Mouse (Mus musculus) adrenal gland, postnatal 14 days (tissue): ENCODE results near the gene Ntn5. TPM values are rescaled to one million over a fixed set of nuclear protein-coding genes. Genes with fewer than 3 reads are reported as not detected.
"Not testable (repeated sequence)": the region's sequence is repeated elsewhere in the genome, so short reads cannot be mapped to it uniquely, and the experiment has no call there.

ENCODE experiments used
- DNase-seq: peaks from one replicate; pipeline ENCODE4 v3.0.0; 2021; ENCODE audit warnings: mixed read lengths
- total RNA-seq: library from RNA; stranded (reverse); gene quantifications from 2 replicates; pipeline ENCODE4 v1.2.3, GENCODE M21; 2021

Gene Ntn5
- total RNA-seq, 1 experiment from 2014 or later = not detected

GRCm38 (mm10) chr7:45654424-45655047, 29.3 kb upstream of the Ntn5 start:
- DNase-seq = no peak

GRCm38 (mm10) chr7:45660746-45661478, 22.9 kb upstream of the Ntn5 start:
- no peak for DNase-seq

- not testable (repeated sequence) for DNase-seq
These were observed 22.1 kb upstream of the Ntn5 start for GRCm38 (mm10) chr7:45661702-45662101.

- no peak for DNase-seq
These were observed 18.3 kb upstream of the Ntn5 start for GRCm38 (mm10) chr7:45665303-45666138.

GRCm38 (mm10) chr7:45666161-45666560, 17.7 kb upstream of the Ntn5 start, which contains the start of gene Fut2:
Gene Fut2 (minus strand): TSS chr7:45666394.
- no peak for DNase-seq

- no peak for DNase-seq
These were observed 16.1 kb upstream of the Ntn5 start for GRCm38 (mm10) chr7:45667761-45668160.

GRCm38 (mm10) chr7:45668921-45669320, 14.9 kb upstream of the Ntn5 start:
- DNase-seq = no peak

GRCm38 (mm10) chr7:45677627-45678295, 6.1 kb upstream of the Ntn5 start:
- DNase-seq = no peak

- peak; percentile 72 for DNase-seq
These were observed 5.3 kb upstream of the Ntn5 start for GRCm38 (mm10) chr7:45678513-45678912.

- peak; percentile 80 for DNase-seq
These were observed 3.7 kb upstream of the Ntn5 start for GRCm38 (mm10) chr7:45679966-45680621.

GRCm38 (mm10) chr7:45681046-45681736, 2.6 kb upstream of the Ntn5 start:
- no peak for DNase-seq

GRCm38 (mm10) chr7:45682144-45683126, 1.4 kb upstream of the Ntn5 start:
- peak; percentile 94 for DNase-seq

GRCm38 (mm10) chr7:45685811-45686210, 2.0 kb downstream of the Ntn5 start:
- DNase-seq = no peak

- DNase-seq = no peak
These were observed 3.0 kb downstream of the Ntn5 start for GRCm38 (mm10) chr7:45686841-45687240.

GRCm38 (mm10) chr7:45689099-45689498, 5.3 kb downstream of the Ntn5 start:
- no peak for DNase-seq

- peak; percentile 43 for DNase-seq
These were observed 6.0 kb downstream of the Ntn5 start for GRCm38 (mm10) chr7:45689800-45690199.

- no peak for DNase-seq
These were observed 8.5 kb downstream of the Ntn5 start for GRCm38 (mm10) chr7:45692364-45692763.

GRCm38 (mm10) chr7:45693921-45694591, 10.2 kb downstream of the Ntn5 start, which contains the start of gene Sec1:
Gene Sec1 (minus strand): TSS chr7:45694402.
- no peak for DNase-seq

- no peak for DNase-seq
These were observed 11.3 kb downstream of the Ntn5 start for GRCm38 (mm10) chr7:45695098-45695497.
